Mouse (Mus musculus) brain, embryonic 14.5 days (tissue): ENCODE measurements around the gene Efcab11. TPM values are rescaled to one million over a fixed set of nuclear protein-coding genes. Genes with fewer than 3 reads are reported as not detected.

Source experiments
- DNase-seq: peaks from one replicate; pipeline ENCODE4 v3.0.0-alpha.2; 2011; ENCODE audit warnings: low read depth
- CTCF ChIP-seq: fragments of 200-500 bp; IDR thresholded peaks from 2 replicates; pipeline ENCODE4 v1.5.1; 2012; ENCODE audit warnings: inconsistent platforms, mild to moderate bottlenecking, moderate library complexity, borderline replicate concordance; ENCODE audit not compliant: insufficient read depth, insufficient read length; ENCODE audit errors: extremely low read depth
- POLR2A ChIP-seq: fragments of 200-500 bp; IDR thresholded peaks from 2 replicates; pipeline ENCODE4 v1.6.1; 2012; ENCODE audit warnings: mild to moderate bottlenecking, inconsistent platforms, borderline replicate concordance; ENCODE audit not compliant: poor library complexity, insufficient read depth, insufficient read length, severe bottlenecking; ENCODE audit errors: extremely low read depth
- polyA plus RNA-seq: library from polyadenylated mRNA; depleted of rRNA; stranded (reverse); fragments of >200 nt; gene quantifications from 2 replicates; pipeline ENCODE4 v1.2.3, GENCODE M21; 2012

Efcab11 gene
- polyA plus RNA-seq, 1 experiment = 3.8 TPM

DNA sequence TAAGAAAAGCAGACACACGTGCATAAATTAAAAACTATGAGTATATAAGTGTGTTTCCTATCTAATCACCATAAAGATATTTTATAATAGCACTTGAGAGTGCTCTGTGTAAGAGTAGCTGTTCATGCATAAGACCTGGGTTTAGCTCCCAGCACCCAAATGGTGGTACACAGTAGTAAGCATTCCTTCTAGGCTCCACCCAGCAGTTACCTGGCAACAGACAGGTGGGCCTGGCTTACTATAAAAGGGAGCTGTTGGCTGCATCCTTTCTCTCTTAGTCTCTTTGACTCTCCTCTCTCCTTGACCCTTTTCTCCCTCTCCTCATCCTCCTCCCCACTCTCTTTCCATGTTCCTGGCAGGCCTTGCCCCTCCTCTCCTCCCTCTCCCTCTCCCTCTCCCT lies 15.4 kb downstream of the Efcab11 start:
- DNase-seq = no peak
- no peak for TF ChIP-seq CTCF
- no peak for TF ChIP-seq POLR2A

DNA sequence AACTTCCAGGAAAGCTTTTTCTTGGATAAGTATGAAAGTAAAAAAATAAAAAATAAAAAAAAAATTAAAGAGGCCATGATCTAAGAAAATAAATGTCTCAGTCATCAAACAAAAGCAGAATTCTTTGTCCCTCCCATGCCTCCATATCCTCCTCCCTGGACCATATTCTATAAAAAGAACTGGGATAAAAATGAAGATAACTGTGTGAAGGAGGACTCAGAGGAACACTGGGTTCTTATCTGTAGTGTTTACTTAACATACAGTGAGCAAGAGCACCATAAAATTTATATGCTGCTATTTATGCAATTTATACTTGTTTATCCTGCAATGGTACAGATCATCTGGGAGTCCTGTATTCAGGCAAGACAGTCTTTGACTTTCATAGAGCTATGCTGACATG lies 19.6 kb downstream of the Efcab11 start:
- no peak for DNase-seq
- TF ChIP-seq POLR2A (no peak), CTCF (no peak)

DNA sequence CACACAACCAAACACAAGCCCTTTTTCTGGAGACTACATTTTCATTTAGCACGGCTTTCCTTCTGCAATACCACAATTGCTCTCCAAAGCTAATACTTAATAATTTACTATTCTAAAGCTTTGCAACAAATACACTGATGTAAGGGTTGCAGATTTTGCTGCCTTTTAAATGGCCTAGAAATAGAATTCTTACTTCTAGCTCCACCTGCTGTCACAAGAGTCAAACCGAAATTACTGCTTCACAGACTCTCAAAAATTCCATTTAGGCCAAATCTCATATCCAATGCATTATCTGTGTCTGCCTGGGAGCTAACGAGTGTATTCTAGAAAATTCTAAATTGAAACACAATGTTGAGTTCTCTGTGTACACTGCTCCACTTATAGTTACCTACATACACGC lies 23.3 kb downstream of the Efcab11 start:
- DNase-seq = peak; percentile 73
- no peak for TF ChIP-seq CTCF
- no peak for TF ChIP-seq POLR2A

DNA sequence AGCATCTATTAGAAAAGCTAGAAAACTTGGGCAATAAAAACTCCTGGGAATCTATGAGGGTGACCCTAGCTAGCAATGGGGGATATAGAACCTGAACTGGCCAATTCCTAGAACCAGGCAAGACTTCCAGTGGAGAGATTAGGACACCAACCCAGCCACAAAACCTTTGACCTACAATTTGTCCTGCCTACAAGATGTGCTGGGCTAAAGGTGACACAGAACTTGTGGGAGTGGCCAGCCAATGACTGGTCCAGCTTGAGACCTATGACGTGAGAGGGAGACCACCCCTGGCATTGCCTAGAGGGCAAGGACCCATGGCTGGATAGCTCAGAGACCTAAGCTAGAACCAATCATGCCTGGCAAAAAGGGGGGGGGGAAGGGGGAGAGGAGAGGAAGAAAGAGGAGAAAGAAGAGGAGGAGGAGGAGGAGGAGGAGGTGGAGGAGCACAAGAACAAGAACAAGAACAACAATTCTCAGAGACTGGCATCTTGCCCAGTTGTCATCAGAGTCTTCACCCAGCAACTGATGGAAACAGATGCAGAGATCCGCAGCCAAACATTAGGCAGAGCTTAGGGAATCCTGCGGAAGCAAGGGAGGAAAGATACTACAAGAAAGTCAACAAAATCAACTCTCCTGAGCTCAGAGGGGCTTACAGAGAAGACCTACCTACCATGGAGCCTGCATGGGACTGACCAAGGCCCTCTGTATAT lies 24.7 kb downstream of the Efcab11 start:
- TF ChIP-seq POLR2A = no peak
- no peak for TF ChIP-seq CTCF
- peak; percentile 59 for DNase-seq

DNA sequence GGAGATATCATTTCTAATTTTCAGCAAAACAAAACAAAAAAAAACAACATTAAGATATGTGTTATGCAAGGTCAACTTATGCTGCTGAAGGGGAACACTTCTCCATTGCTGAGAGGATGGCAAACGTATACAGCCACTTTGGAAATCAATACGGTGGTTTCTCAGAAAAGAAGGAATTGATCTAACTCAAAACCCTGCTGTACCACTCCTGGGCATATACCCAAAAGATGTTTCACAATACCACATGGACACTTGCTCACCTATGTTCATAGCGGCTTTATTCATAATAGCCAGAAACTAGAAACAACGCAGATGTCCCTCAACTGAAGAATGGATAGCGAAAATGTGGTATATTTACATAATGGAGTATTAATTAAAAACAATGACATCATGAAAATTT lies 25.6 kb downstream of the Efcab11 start:
- TF ChIP-seq POLR2A (no peak), CTCF (no peak)
- no peak for DNase-seq

DNA sequence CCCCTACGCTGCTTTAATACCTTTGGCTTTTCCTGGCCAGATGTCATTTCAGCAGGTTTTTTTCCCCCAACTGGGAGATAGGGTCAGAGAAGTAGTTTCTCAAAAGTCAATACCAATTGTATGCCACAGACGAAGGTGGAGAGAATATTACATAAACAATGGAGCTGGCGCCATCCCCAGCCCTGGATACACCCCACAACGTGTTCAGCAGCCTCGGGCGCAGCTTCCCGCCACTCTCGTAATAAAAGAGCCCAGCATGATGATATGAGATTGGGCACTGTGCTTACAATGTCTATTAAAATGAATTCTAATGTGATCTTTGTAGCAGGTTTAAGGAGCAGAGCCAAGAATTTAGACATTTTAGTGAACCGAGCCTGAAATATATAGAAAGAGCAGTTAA lies 28.2 kb downstream of the Efcab11 start:
- DNase-seq = peak; percentile 67
- no peak for TF ChIP-seq POLR2A
- TF ChIP-seq CTCF = no peak

DNA sequence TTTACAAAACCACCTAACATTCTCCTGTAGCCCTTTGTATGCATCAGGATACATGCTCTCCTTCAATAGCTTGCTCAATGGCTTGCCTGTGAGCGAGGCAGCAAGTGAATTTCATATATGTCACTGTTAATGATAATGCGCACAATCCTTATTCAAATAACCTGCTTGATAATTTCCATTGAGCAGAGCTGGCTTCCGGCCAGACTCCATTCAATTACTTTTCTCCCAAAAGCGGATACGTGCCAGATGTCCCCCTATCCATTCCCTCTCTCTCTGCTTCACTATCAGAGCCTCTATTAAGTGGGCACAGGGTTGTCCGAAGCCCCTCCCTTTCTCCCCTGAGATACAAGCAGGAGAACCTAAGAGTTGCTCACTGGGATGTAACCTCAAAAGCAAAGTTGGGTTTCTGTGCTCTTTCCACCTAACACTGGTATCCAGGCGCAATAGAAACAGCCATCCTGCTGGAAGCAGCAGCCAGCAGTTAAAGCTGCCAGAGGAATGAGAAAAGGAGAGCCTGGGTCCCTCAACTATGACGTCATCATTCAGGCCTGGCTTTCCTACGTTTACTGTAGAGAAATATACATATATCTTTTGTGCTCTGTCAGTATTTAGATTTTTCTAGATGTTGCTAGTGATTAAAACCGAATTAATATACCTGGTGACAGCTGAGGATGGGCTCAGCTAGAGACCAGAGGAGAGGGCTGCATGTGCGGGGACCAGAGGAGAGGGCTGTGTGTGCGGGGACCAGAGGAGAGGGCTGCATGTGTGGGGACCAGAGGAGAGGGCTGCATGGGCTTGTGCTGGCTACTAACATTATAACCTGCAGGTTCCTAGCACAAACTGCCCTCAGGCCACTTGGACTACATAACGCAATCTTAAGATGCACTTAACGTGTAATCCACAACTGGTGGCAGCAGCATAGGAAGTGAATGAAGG lies 30.6 kb downstream of the Efcab11 start:
- TF ChIP-seq POLR2A (no peak), CTCF (no peak)
- DNase-seq = peak; percentile 91

DNA sequence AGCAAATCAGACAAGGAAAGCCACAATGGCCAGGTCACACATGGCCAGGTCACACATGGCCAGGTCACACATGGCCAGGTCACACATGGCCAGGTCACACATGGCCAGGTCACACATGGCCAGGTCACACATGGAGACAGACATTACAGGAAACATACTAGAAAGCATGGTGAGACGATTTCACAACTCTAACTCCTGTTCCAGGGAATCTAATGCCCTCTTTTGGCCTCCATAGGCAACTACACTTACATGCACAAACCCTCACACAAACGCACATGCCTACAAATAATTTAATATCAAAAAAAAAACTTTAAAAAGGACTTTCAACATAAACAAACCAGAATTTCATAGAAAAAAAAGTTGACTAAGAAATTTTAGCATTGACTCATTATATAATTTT lies 34.2 kb downstream of the Efcab11 start:
- no peak for DNase-seq
- TF ChIP-seq POLR2A (no peak), CTCF (no peak)

DNA sequence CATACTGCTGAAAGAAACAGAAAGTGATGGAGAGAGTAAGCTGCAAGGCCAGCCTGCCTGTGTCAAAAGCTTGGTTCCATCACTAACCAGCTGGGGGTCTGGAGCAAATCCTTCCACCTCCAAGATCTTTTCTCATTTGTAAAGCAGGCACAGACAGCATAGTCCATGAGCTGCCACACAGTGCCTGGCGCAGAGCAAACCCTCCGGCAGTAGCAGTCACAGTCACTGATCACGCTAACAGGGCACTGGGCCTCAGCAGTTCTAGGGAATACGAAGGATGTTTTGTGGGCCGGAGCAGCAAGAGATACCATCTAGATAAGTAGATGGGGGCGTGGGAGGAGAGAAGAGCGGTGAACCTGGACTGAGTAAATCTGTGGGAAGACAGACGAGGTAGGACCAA lies 39.3 kb downstream of the Efcab11 start:
- no peak for DNase-seq
- no peak for TF ChIP-seq CTCF
- TF ChIP-seq POLR2A = no peak

DNA sequence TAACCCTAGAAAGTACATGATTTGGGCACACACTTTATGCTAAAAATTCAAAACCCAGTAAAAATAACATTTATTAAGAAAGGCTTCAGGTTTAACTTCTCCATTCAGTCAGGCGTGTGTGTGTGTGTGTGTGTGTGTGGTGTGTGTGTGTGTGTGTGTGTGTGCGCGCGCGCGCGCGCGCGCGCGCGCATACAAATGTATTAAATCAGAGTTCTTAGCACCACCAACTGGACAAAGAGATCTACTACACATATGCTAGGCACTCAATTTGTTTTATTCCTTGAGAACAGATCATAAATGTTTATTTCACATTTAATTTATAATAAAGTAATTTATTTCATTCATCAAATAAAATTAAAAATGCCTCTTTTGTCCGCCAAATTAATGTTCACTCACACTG lies 45.5 kb downstream of the Efcab11 start:
- DNase-seq = peak; percentile 59
- TF ChIP-seq CTCF (peak; percentile 18; the same call in 1 of the 2 replicates), POLR2A (no peak)

DNA sequence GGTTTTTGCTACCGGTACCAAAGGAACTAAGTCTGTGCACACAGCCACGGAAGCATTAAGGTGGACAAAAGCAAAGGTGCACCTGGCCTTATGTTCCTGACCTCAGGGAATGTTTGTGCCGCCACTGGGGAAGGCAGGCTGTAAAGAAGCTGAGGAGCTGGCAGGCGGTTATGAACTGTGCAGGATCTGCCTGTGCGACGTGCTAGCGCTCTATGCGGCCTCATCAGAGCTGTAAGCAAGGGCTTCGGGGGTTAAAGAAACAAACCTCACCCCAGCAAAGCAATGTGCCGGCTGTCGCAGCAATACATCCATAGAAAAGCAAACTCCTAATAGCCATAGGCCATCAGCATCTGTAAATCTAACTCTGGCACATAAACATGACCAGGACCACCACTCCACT lies 46.1 kb downstream of the Efcab11 start:
- TF ChIP-seq POLR2A = no peak
- no peak for TF ChIP-seq CTCF

More for the DNA sequence above, 46.1 kb downstream of the Efcab11 start:
- DNase-seq = peak; percentile 52
